Mouse (Mus musculus) heart, embryonic 11.5 days (tissue): ENCODE results near the gene Mb21d2. TPM values are rescaled to one million over a fixed set of nuclear protein-coding genes. Genes with fewer than 3 reads are reported as not detected.

ENCODE experiments used
- ATAC-seq: fragments of 200-750 bp; cut with Nextera tagmentation; replicated peaks from 2 replicates; pipeline ENCODE4 v1.8.0; 2017; ENCODE audit warnings: moderate library complexity; ENCODE audit not compliant: insufficient number of reproducible peaks, low FRiP score, low TSS enrichment
- H3K27ac ChIP-seq: fragments of 300-500 bp; sonication (generic); 2 replicates; pipeline ENCODE4 v1.5.1; 2014; ENCODE audit warnings: mild to moderate bottlenecking, low read depth, low read length
- H3K27me3 ChIP-seq: fragments of 300-500 bp; sonication (generic); 2 replicates; pipeline ENCODE4 v1.6.1; 2014; ENCODE audit warnings: mild to moderate bottlenecking, low read length, mixed read lengths; ENCODE audit not compliant: control insufficient read depth, insufficient read depth
- H3K36me3 ChIP-seq: fragments of 300-500 bp; sonication (generic); 2 replicates; pipeline ENCODE4 v1.6.1; 2014; ENCODE audit warnings: mild to moderate bottlenecking, low read length, moderate library complexity, mixed read lengths; ENCODE audit not compliant: control insufficient read depth, insufficient read depth
- H3K4me1 ChIP-seq: fragments of 300-500 bp; sonication (generic); 2 replicates; pipeline ENCODE4 v1.6.1; 2014; ENCODE audit warnings: low read length; ENCODE audit not compliant: control insufficient read depth, insufficient read depth
- H3K4me2 ChIP-seq: fragments of 300-500 bp; sonication (generic); 2 replicates; pipeline ENCODE4 v1.6.1; 2014; ENCODE audit warnings: mild to moderate bottlenecking, moderate library complexity
- H3K4me3 ChIP-seq: fragments of 300-500 bp; sonication (generic); 2 replicates; pipeline ENCODE4 v1.5.1; 2014; ENCODE audit warnings: low read depth, low read length
- H3K9ac ChIP-seq: fragments of 300-500 bp; sonication (generic); 2 replicates; pipeline ENCODE4 v1.6.1; 2014; ENCODE audit warnings: mild to moderate bottlenecking, low read depth, low read length, moderate library complexity
- H3K9me3 ChIP-seq: fragments of 300-500 bp; sonication (generic); replicated peaks from 2 replicates; pipeline ENCODE4 v1.6.1; 2016; ENCODE audit warnings: low read length; ENCODE audit not compliant: control insufficient read depth
- WGBS: fragments of 180-500 bp; shearing (Covaris S2); extraction: QIAGEN DNeasy Blood & Tissue Kit; methylation state at CpG from one replicate; pipeline ENCODE4 v1.1.7; 2014; ENCODE audit not compliant: insufficient replicate concordance; 5-methylcytosine and 5-hydroxymethylcytosine counted together
- polyA plus RNA-seq: library from polyadenylated mRNA; unstranded; fragments of >200 nt; fragmentation: Nextera tagmentation; extraction: Ambion mirVana; gene quantifications from 2 replicates; pipeline ENCODE4 v1.2.1, GENCODE M21; 2014

The Mb21d2 gene
- polyA plus RNA-seq, 1 experiment from 2014 or later = 5.8 TPM

DNA sequence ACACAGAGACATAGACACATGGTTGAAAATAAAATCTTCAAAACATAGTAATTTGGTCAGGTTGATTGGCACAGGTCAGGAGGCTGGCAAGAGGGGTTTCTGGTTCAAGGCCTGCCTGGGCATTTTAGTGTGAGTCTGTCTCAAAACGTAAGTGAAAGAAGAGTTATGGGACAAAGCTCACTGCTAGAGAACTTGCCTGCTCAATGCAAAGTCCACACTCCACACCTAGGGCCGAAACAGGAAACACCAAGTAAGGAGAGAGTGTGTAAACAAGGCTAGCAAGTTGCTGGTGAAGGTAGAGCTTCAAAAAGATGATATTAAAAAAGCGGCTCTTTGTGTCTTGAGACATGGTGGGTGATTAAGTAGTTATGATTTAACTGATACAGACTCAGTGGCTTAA is 84.1 kb downstream of the Mb21d2 start:
- Histone ChIP-seq H3K27ac (no peak overlapping the region), H3K36me3 (no peaks in the 10 kb centered on the region), H3K9ac (no peak overlapping the region), H3K9me3 (no peaks in the 10 kb centered on the region; the same call in 1 of the 2 replicates), H3K4me2 (no peak overlapping the region), H3K4me1 (peaks cover 5% of the 10 kb centered on the region), H3K4me3 (no peak overlapping the region), H3K27me3 (no peaks in the 10 kb centered on the region)
- no peak for ATAC-seq
- WGBS = 86% methylated on average over 3 of the region's 3 CpGs

DNA sequence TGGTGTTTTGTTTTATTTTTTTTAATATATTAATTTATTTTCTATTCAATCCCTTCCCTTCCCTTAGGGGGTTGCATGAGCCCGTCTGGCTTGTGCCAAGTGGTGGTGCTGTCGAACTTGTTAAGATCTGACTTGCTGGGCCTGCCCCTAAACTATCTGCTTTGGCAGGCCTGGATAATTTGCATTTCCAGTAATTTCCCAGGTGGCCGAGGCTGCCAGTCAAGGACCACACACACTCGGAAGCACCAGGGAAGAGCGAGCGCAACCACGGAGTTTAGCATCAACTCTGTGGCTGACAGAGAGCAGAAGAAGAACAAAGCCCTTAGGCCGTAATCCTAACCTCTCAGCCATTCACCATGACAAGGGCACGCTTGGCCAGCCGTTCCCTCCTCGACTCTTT is 88.4 kb downstream of the Mb21d2 start:
- Histone ChIP-seq H3K36me3 (no peaks in the 10 kb centered on the region), H3K4me3 (no peak overlapping the region), H3K9ac (no peak overlapping the region), H3K27ac (no peak overlapping the region), H3K27me3 (no peaks in the 10 kb centered on the region), H3K4me1 (peaks cover 5% of the 10 kb centered on the region), H3K4me2 (peak overlapping the region; percentile 2; the same call in 1 of the 2 replicates), H3K9me3 (no peaks in the 10 kb centered on the region)
- 43% methylated on average over 11 of the region's 11 CpGs for WGBS
- ATAC-seq = no peak

DNA sequence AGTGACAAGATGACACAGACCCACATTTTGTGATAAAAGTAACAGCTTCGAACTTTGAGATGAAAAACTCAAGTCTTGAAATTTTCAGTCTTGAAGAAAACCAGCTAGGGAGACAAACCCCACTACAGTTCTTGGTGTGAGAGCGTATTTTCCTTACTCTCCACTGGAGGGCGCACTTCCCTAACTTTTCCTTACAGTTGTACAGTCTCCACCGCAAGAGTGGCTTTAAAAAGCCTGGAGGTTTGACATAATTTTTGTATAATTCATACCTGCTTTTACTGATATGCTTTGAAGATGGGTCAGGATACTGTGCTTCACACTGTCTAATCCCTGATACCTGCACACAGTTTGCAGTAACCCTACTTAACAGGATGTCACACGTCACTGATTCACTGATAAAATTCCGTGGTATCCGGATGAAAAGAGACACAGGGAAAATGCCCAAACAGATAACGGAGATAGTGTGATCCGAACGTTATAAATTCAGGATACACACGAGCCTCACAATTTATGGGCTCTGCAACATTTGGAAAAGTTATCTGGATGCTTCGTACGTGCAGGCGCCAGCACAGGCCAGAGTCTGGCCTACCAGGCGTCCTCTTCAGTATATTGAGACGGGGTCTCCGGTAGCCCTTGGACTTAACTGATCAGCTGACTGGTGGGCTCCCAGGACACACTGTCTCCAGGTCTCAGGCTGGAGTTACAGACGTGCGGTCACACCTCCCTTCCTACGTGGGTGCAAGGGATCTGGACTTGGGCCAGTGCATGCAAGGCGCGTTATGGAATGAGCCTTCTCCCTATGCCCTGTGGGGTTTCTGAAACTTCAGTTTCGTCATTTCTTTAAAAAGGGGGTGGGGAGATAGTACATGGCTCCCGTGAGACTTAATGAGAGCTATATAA is 89.1 kb downstream of the Mb21d2 start:
- Histone ChIP-seq H3K4me3 (no peak overlapping the region), H3K27me3 (no peaks in the 10 kb centered on the region), H3K9me3 (no peaks in the 10 kb centered on the region), H3K27ac (no peak overlapping the region), H3K36me3 (no peaks in the 10 kb centered on the region), H3K9ac (no peak overlapping the region), H3K4me1 (peaks cover 5% of the 10 kb centered on the region), H3K4me2 (no peak overlapping the region)
- no peak; the same call in 1 of the 2 replicates for ATAC-seq
- 47% methylated on average over 24 of the region's 24 CpGs for WGBS

DNA sequence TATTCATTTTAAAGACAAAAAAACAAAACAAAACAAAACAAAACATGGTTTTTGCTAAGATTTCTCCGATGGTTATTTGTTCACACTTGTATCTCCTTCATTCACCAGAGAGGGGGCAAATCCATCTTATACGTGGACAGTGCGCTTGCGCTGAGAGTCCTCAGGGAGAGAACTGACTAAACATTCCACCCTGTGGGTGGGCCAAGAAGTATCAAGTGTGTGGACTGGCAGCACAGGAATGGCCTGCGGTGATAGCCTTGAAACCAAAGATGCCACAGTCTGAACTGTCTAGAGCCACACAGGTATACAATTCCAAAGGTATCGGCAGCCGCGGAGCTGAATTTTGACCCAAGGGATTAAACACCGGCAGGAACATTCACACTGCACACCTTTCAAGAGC is 89.9 kb downstream of the Mb21d2 start:
- no peaks in the 10 kb centered on the region for H3K9me3 ChIP-seq
- H3K4me2 ChIP-seq = no peak overlapping the region
- H3K36me3 ChIP-seq = no peaks in the 10 kb centered on the region
- H3K27ac ChIP-seq = no peak overlapping the region
- WGBS = 83% methylated on average over 9 of the region's 9 CpGs
- H3K4me1 ChIP-seq = peaks cover 5% of the 10 kb centered on the region
- no peak overlapping the region for H3K4me3 ChIP-seq
- no peaks in the 10 kb centered on the region for H3K27me3 ChIP-seq
- no peak overlapping the region for H3K9ac ChIP-seq
- ATAC-seq = no peak

DNA sequence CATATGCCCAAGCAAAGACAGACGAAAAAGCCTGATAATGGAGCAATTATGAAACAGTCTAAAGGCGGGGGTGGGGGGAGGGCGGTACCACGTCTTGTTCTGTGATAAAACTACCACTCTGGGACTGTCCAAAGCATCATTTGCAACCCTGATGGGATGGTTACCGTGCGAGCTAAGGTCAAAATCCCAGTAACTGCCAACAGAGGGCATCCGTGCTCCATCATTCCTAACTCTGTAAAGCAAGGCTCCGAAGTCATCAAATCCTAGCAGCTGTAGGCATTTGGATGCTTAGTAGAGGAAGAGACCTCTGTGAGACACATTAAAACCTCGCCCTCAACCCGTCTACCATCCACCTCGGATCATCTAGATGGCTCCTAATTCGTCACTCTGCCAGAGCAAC is 91.5 kb downstream of the Mb21d2 start:
- no peak overlapping the region for H3K9ac ChIP-seq
- H3K27ac ChIP-seq = no peak overlapping the region
- no peak for ATAC-seq
- H3K27me3 ChIP-seq = no peaks in the 10 kb centered on the region
- H3K4me2 ChIP-seq = no peak overlapping the region
- peaks cover 5% of the 10 kb centered on the region for H3K4me1 ChIP-seq
- H3K4me3 ChIP-seq = no peak overlapping the region
- 11% methylated on average over 12 of the region's 12 CpGs for WGBS
- no peaks in the 10 kb centered on the region for H3K9me3 ChIP-seq
- no peaks in the 10 kb centered on the region for H3K36me3 ChIP-seq

DNA sequence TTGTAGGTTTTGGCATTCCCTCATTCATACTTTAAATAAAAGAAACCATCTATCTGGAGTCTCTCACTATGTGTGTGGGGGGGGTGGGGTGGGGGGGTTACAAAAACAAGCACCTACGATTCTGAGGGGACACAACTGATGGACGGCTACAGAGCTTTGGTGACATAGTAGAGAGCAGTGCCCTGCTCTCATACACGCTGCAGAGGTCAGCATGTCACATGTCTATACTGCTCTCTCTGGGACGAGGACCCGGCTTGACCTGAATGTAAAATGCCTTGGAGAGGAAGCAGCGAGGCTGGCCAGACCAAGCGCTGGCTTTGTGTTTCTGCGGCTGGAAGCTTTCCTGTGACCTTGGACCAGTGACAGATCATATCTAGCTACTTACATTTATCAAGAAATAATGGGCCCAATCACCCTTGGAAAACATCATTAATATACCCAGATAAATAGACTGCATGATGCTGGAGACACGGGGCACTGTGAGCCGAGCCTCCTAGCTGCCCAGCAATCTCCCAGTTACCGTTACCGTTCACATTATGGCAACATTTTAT is 97.3 kb downstream of the Mb21d2 start:
- no peaks in the 10 kb centered on the region for H3K9me3 ChIP-seq
- H3K36me3 ChIP-seq = peaks cover 8% of the 10 kb centered on the region; the same call in 1 of the 2 replicates
- no peak overlapping the region for H3K4me2 ChIP-seq
- H3K4me1 ChIP-seq = no peaks in the 10 kb centered on the region
- no peak overlapping the region for H3K27ac ChIP-seq
- WGBS = 65% methylated on average over 12 of the region's 12 CpGs
- no peak overlapping the region for H3K4me3 ChIP-seq
- no peaks in the 10 kb centered on the region for H3K27me3 ChIP-seq
- no peak for ATAC-seq
- no peak overlapping the region for H3K9ac ChIP-seq

DNA sequence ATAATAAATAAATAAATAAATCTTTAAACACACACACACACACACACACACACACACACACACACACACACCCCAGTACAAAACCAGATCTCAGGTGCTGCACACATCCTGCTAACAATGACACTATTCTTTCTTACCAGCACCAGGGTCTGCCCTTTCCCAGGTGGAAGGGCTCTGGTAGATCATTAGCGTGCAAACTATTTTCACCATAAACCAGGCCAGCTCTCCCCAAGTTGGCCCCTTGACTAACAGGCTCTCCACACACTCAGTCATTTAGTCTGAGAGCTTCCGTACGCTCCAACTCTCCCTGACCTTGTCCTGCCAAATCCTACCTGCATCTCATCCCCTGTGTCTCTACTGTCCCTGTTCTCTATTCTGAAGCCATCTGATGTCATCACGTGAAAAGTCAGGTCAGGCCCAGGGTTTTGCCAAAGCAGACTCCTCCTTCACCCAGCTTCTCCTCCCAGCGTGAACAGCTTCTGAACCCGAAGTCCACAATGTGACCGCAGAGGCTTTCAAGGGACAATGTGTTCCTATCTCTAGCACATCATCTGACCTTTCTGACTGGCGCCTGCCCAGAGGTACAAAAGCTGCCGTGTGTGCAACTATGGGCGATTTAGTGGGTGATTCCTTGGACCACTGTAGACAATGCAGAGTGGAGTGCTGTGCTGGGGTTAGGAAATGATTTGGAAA is 100.1 kb downstream of the Mb21d2 start:
- no peak overlapping the region for H3K4me3 ChIP-seq
- H3K36me3 ChIP-seq = peaks cover 8% of the 10 kb centered on the region
- H3K9me3 ChIP-seq = no peaks in the 10 kb centered on the region
- H3K27me3 ChIP-seq = no peaks in the 10 kb centered on the region
- no peak overlapping the region for H3K9ac ChIP-seq
- H3K27ac ChIP-seq = no peak overlapping the region
- H3K4me2 ChIP-seq = no peak overlapping the region
- no peaks in the 10 kb centered on the region for H3K4me1 ChIP-seq
- ATAC-seq = no peak
- WGBS = 79% methylated on average over 10 of the region's 10 CpGs

DNA sequence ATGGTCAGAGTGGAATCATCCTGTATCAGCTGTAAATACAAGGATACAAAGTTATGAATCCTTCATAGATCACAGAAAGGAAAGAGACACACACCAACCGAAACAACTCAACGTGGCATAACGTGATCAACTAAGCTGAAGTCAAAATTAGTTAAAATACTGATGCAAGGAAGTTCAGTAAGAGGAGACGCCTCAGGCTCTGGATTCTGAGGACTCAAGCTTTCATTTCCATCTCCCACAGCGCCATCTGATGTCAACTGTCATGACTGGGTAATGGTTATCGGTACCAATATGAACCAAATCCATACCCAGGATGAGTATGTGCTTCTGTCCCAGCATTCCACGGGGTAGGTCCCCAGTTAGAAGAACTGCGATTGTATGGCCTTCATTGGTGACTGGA is 104.7 kb downstream of the Mb21d2 start:
- Histone ChIP-seq H3K4me3 (no peak overlapping the region), H3K4me1 (no peaks in the 10 kb centered on the region), H3K36me3 (peaks cover 8% of the 10 kb centered on the region), H3K9ac (no peak overlapping the region), H3K27me3 (no peaks in the 10 kb centered on the region), H3K9me3 (no peaks in the 10 kb centered on the region), H3K27ac (no peak overlapping the region), H3K4me2 (no peak overlapping the region)
- WGBS = 89% methylated on average over 8 of the region's 8 CpGs
- ATAC-seq = no peak
